In the genomic region with DNA sequence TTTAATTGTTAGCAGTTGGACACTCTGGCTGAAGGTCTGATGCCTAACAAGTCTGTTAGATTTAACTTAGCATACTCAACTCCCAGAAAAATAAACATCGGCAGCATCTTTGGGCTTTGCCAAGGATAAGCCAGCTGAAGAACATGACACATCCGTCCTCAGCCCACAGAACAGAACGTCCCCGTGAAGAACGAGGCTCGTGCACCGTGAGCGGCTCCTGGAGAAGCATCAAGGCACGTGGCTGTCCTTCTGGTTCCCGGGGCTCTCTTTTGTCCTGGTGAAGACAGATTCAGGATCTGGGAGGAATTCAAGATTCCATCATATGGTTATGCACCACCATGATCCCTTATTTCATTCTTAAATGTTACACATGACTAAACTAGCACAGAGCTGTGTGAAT, we compare ENCODE assay signal across 10 mouse cellular contexts.
DNase-seq lines count a peak whose midpoint lies in the region.
"Had no signal": no experiment of that assay in that cellular context is flagged by ENCODE, and none has a peak within 500 bp of the region (broad histone marks: within the 10 kb centered on the region; RNA-seq: fewer than 3 reads in every experiment).

No protein-coding gene starts in this region.

- intact Hi-C loops in left cerebral cortex, postnatal 4 days (cut with DNase I), result no loop called here

- peak; percentile 69 for DNase-seq in left cerebral cortex, adult 11 months (ENCODE audit: low spot score)
- DNase-seq in left cerebral cortex, postnatal 4 days, result no peak
- peak; percentile 51 to 62 for DNase-seq in frontal cortex, postnatal 25 days (ENCODE audit: low spot score in 2 of 2)
- peak; percentile 51 to 54 for DNase-seq in layer of hippocampus, postnatal 36 days
- peak; percentile 74 to 75 for DNase-seq in right cerebral cortex, adult 2 months (ENCODE audit: low spot score in 2 of 2)
- no peak for DNase-seq in adrenal gland, postnatal 36 days
- no peak for DNase-seq in cerebellum, adult 9-11 months
- DNase-seq: adrenal gland, postnatal 10 days; embryo, embryonic 11 days; gastrocnemius, postnatal 14 days had no signal

Comparison
In these comparisons a context has a peak if more than half of its experiments do, and no peak if none do; other contexts are left out.
1. DNase-seq: peak in left cerebral cortex, adult 11 months (single experiment), frontal cortex, postnatal 25 days (2 of 2), layer of hippocampus, postnatal 36 days (2 of 2) and right cerebral cortex, adult 2 months (2 of 2); none in left cerebral cortex, postnatal 4 days (single experiment), adrenal gland, postnatal 36 days (0 of 2) and cerebellum, adult 9-11 months (single experiment).